Mouse (Mus musculus): ENCODE data around the gene Prr11. TPM values are rescaled to one million over a fixed set of nuclear protein-coding genes. Genes with fewer than 3 reads are reported as not detected.

Gene Prr11
- 11.8 and 12.6 TPM in 2 replicates for polyA plus RNA-seq (2015; fragmentation: Nextera tagmentation; extraction: Ambion mirVana)

DNA sequence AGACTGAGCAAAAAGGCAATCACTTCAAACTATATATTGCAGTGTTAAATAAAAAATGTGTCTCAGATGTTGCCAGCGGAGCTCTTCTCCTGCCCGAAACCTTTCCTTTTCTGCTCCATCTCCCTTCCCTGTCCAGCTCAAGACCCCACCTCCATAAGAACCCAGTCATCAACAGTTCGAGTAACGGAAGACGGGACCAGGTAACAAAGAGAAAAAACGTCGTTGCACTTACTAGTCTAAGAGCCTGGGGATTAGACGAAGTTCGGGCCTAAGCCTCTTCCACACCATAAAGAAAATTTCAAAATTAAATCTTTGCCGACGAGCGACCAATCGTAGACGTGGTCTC is at the start of gene Prr11:
Gene Prr11, minus strand, starts transcription at position 300 of the 346 bp plus-strand sequence.
- under 1% methylated on average over 14 of the region's 14 CpGs for WGBS
- Histone ChIP-seq H3K4me2 (peak within 1 kb of the TSS; percentile 58), H3K4me1 (peaks cover 24% of the 10 kb centered on the region), H3K27me3 (no peaks in the 10 kb centered on the region), H3K9ac (peak within 1 kb of the TSS; percentile 96), H3K27ac (peak within 1 kb of the TSS; percentile 93), H3K36me3 (peaks cover 26% of the 10 kb centered on the region), H3K9me3 (no peaks in the 10 kb centered on the region), H3K4me3 (peak within 1 kb of the TSS; percentile 86)
- no peak for ATAC-seq (ENCODE audit: borderline replicate concordance, extremely low read depth, low FRiP score, low TSS enrichment)

DNA sequence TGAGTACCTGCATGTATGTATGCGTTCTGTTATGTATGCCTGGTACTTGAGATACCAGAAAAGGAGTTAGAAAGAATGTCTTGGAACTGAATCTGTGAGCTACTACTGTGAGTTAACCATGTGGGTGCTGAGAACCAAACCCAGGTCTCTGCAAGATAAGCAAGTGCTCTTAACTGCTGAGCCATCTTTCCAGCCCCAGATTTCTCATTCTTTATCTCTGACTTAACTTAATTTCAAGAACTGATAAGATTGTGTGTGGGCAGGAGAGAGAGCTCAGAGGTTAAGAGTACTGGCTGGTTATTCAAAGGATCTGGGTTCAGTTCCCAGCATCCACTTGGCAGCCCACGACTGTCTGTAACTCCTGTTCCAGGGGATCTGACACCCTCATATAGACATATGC is 49.5 kb upstream of the Prr11 start:
- no peaks in the 10 kb centered on the region for H3K36me3 ChIP-seq
- no peak for ATAC-seq (ENCODE audit: borderline replicate concordance, extremely low read depth, low FRiP score, low TSS enrichment)
- H3K4me2 ChIP-seq = no peak overlapping the region
- no peak overlapping the region for H3K27ac ChIP-seq
- no peaks in the 10 kb centered on the region for H3K9me3 ChIP-seq
- H3K9ac ChIP-seq = no peak overlapping the region
- H3K27me3 ChIP-seq = no peaks in the 10 kb centered on the region
- H3K4me3 ChIP-seq = no peak overlapping the region
- 85% methylated on average over 2 of the region's 2 CpGs for WGBS
- H3K4me1 ChIP-seq = no peaks in the 10 kb centered on the region

DNA sequence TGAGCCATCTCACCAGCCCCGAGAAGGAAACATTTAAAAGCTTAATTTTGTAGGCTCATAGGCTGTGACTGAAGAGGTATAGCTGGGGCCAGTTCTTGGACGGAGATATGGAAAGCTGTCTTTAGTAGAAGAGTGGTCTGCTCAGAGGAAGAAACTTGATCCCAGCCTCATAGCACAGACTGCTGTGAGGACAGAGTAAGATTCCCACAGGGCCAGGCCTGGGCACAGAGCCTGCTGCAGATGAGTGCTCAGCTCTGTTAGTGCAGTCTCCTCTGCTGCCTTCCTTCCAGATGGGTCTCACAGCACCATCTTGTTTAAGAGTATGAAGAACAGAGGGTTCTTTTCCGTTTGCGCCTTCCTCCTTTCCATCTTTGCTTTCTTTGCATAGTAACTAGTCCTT is 27.7 kb upstream of the Prr11 start:
- 85% methylated on average over 4 of the region's 4 CpGs for WGBS
- Histone ChIP-seq H3K36me3 (peaks cover 6% of the 10 kb centered on the region), H3K4me1 (no peaks in the 10 kb centered on the region), H3K4me3 (no peak overlapping the region), H3K9me3 (no peaks in the 10 kb centered on the region), H3K27me3 (no peaks in the 10 kb centered on the region), H3K4me2 (no peak overlapping the region), H3K9ac (no peak overlapping the region), H3K27ac (no peak overlapping the region)
- no peak for ATAC-seq (ENCODE audit: borderline replicate concordance, extremely low read depth, low FRiP score, low TSS enrichment)

DNA sequence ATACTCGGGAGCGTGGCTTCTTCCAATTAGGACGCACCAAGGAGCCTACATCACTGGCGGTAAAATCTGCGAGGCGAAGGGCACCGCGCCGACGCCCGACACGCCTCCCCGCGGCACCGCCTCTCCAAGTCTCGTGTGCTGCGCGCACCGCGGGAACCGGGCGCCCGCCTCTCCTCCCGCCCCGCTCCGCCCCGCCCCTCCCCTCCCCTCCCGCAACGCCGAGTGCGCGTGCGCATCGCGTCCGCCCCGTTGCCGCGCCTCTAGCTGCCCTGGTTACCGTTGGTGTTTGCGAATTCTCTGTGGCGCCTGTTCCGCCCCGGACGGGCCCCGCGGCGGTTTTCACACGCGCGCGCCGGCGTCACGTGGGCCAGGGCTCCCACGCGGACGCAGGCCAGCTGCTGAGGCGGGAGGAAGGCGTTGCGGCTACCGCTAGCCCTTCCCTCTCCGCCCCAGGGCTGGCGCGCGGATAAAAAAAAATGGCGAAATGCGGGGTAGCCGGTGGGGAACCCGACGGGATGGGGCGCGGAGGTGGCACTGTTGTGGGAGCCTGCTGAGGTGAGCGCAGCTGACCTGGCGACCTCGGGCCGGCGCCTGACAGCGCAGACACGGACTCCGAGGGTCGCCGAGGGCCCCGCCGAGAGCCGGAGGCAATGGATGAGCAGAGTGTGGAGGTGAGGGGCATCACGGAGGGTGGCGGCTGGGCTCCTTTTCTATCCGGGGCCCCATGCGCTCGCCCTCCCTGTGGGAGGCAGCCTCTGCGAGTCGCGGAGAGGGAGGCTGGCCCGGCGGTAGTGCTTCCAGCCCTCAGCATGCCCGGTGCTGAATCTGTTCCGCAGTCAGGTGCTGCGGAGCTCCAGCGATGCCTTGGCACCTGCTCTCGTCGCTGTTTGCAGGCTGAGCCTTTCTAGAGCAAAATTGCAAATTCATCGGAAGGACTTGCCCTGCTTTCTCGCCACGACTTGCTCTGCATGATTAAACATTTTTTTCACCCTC is 18.6 kb upstream of the Prr11 start, which contains the start of gene Trim37:
Gene Trim37, plus strand, starts transcription at position 254 of the 993 bp plus-strand sequence.
- H3K9ac ChIP-seq = peak within 1 kb of the TSS; percentile 66
- peaks cover 27% of the 10 kb centered on the region for H3K36me3 ChIP-seq
- peak; percentile 94 for ATAC-seq (ENCODE audit: borderline replicate concordance, extremely low read depth, low FRiP score, low TSS enrichment)
- peak within 1 kb of the TSS; percentile 77 for H3K27ac ChIP-seq
- H3K9me3 ChIP-seq = no peaks in the 10 kb centered on the region
- WGBS = under 1% methylated on average over 89 of the region's 105 CpGs
- peak within 1 kb of the TSS; percentile 69 for H3K4me3 ChIP-seq
- H3K27me3 ChIP-seq = no peaks in the 10 kb centered on the region
- peak within 1 kb of the TSS; percentile 67 for H3K4me2 ChIP-seq
- H3K4me1 ChIP-seq = peaks cover 10% of the 10 kb centered on the region

DNA sequence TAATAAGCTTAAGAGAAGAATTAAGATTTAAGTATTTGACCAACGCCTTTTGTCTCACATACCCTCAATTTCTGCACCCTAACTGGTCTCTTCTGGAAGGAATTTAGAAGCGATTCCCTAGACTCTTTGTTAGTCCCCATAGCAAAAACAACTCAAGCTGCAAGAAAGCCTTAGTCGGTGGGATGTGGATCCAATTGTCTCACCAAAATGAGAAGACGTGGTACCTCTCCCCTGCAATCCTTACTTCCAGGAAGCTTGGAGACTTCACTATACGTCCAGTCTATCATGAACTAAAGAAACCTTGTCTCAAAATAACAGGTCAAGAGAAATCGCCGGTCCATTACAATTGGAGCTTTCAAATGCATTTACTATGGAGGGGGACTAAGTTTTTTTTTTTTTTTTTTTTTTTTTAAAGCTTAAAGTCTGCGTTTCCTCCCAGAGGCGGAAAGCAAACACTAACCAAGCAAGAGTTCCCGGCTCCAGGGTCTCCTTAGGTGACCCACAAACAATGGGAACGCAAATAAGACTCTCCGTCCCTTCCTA is 17.8 kb upstream of the Prr11 start:
- peak overlapping the region; percentile 33; the same call in 1 of the 2 replicates for H3K9ac ChIP-seq
- peak overlapping the region; percentile 69 for H3K4me3 ChIP-seq
- 1% methylated on average over 12 of the region's 12 CpGs for WGBS
- H3K27me3 ChIP-seq = no peaks in the 10 kb centered on the region
- 0 out of 2 replicates have a peak, but pooled peaks have one; percentile 14 for ATAC-seq (ENCODE audit: borderline replicate concordance, extremely low read depth, low FRiP score, low TSS enrichment)
- no peaks in the 10 kb centered on the region for H3K9me3 ChIP-seq
- H3K27ac ChIP-seq = peak overlapping the region; percentile 77
- peak overlapping the region; percentile 67 for H3K4me2 ChIP-seq
- peaks cover 31% of the 10 kb centered on the region for H3K36me3 ChIP-seq
- H3K4me1 ChIP-seq = peaks cover 10% of the 10 kb centered on the region

DNA sequence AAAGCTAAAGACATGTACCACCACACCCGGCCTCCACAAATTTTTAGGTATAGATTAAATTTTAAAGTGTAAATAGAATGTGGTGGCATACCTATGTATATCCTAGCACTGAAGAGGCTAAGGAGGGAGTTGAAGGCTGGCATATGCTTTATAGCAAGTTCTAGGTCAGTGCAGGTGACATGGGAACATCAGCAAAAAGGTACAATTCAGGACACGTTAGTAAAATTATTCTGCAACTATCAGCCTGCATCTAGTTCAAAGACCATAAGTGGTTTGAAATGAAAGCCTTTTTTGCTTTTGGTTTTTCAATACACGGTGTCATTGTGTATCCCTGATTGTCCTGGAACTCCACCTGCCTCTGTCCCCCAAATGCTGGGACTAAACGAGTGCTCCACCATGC is 17.1 kb upstream of the Prr11 start:
- Histone ChIP-seq H3K9me3 (no peaks in the 10 kb centered on the region), H3K27me3 (no peaks in the 10 kb centered on the region), H3K4me3 (no peak overlapping the region), H3K4me1 (peaks cover 10% of the 10 kb centered on the region), H3K9ac (no peak overlapping the region), H3K36me3 (peaks cover 36% of the 10 kb centered on the region), H3K27ac (peak overlapping the region; percentile 11; the same call in 1 of the 2 replicates), H3K4me2 (peak overlapping the region; percentile 67)
- ATAC-seq (ENCODE audit: borderline replicate concordance, extremely low read depth, low FRiP score, low TSS enrichment) = no peak
- 42% methylated on average over 4 of the region's 4 CpGs for WGBS

DNA sequence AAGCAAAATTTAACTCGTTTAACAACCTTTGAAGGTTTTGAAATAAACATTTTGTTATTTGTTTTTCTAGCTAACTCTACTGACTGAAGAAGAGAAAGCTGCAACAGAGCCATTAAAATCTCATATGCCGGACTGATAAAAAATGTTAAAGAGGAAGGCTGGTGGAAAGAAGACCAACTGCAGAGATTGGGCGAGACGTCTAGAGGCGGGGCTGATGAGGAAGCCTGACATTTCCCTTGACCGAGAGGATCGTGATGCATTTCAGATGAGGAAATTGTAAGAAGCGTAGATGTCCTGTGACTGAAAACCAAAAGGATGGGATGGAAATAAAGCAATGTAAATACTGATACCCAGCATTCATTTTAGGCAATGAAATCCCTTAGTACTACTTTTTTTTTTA is 13.4 kb upstream of the Prr11 start:
- ATAC-seq (ENCODE audit: borderline replicate concordance, extremely low read depth, low FRiP score, low TSS enrichment) = no peak

DNA sequence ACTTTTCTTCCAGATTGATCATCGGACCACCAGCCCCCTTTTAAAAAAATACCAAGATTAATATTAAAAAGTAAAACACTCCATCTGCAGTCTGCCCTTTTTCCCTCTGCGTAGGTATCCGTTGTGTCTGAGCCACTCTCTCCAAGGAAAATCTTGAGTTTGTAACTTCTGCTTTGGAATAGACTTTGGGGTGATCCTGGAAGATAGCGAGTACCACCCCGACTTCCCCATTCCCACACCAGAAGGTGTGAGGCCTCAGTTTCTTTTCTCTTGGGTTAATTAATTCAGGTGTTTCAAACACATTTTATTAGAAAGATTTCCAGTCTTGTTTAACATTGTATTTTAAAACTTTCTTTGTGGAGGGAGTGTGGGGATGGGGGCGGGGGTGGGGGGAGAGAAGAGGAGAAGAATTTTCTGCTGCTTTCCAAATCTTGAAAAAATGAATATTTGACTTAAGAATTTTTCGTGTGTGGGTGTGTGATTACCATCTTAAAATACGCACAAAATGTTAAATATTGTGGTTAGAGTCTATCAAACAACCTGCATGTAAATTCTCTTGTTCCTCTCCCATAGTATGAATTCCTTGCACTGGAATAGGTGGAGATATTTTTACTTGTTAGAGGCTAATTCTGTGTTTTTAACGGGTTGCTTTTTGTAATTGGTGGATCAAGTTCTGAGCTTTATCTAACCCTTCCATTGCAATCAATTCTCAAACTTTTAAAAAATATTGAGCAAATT is 1.8 kb upstream of the Prr11 start:
- H3K27me3 ChIP-seq = no peaks in the 10 kb centered on the region
- peak overlapping the region; percentile 93 for H3K27ac ChIP-seq
- H3K36me3 ChIP-seq = peaks cover 23% of the 10 kb centered on the region; the same call in 1 of the 2 replicates
- ATAC-seq (ENCODE audit: borderline replicate concordance, extremely low read depth, low FRiP score, low TSS enrichment) = no peak
- peak overlapping the region; percentile 55 for H3K4me2 ChIP-seq
- peak overlapping the region; percentile 86 for H3K4me3 ChIP-seq
- WGBS = 1% methylated on average over 9 of the region's 9 CpGs
- peak overlapping the region; percentile 96 for H3K9ac ChIP-seq
- no peaks in the 10 kb centered on the region for H3K9me3 ChIP-seq
- H3K4me1 ChIP-seq = peaks cover 27% of the 10 kb centered on the region

More for the DNA sequence above, 13.4 kb upstream of the Prr11 start:
- 66% methylated on average over 8 of the region's 8 CpGs for WGBS
- H3K9ac ChIP-seq = no peak overlapping the region
- H3K4me3 ChIP-seq = no peak overlapping the region
- no peaks in the 10 kb centered on the region for H3K27me3 ChIP-seq
- H3K4me2 ChIP-seq = no peak overlapping the region
- no peaks in the 10 kb centered on the region for H3K9me3 ChIP-seq
- no peak overlapping the region for H3K27ac ChIP-seq
- H3K4me1 ChIP-seq = no peaks in the 10 kb centered on the region
- peaks cover 64% of the 10 kb centered on the region for H3K36me3 ChIP-seq

DNA sequence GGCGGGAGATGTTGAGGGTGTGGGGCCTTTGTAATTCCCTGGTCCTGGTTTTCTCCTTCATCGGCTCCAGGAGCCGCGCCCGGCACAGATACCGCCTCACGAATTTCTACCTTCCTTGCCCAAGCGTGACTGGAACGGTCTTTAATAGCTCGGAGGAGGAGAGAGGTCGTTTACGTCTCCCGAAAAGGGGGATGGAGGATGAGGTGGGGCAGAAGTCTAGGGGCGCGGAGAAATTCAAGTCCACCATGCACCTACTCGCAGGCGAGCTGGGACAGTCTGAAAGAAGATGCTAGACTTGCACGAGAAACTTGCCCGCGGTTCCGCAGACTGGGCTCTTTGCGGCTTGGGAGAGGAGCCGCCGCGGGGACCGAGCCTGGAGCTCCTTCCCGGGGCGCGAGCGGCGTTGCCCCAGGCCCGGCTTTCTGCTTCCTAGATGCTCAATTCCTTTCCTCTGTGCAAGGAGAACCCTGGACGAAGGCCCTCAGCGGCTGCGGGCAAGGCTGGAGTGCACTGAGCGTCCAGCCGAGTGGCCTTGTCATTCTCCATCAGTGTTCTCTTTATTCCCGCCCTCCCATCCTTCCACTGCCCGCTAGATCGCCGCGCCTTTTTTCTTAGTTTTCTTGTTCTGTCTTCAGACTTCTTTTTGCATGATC is 1.1 kb upstream of the Prr11 start:
- Histone ChIP-seq H3K4me1 (peaks cover 27% of the 10 kb centered on the region), H3K9ac (peak overlapping the region; percentile 96), H3K9me3 (no peaks in the 10 kb centered on the region), H3K27ac (peak overlapping the region; percentile 93), H3K4me2 (peak overlapping the region; percentile 55), H3K36me3 (peaks cover 23% of the 10 kb centered on the region), H3K4me3 (peak overlapping the region; percentile 86), H3K27me3 (no peaks in the 10 kb centered on the region)
- WGBS = 0% methylated on average over 42 of the region's 42 CpGs
- no peak for ATAC-seq (ENCODE audit: borderline replicate concordance, extremely low read depth, low FRiP score, low TSS enrichment)

DNA sequence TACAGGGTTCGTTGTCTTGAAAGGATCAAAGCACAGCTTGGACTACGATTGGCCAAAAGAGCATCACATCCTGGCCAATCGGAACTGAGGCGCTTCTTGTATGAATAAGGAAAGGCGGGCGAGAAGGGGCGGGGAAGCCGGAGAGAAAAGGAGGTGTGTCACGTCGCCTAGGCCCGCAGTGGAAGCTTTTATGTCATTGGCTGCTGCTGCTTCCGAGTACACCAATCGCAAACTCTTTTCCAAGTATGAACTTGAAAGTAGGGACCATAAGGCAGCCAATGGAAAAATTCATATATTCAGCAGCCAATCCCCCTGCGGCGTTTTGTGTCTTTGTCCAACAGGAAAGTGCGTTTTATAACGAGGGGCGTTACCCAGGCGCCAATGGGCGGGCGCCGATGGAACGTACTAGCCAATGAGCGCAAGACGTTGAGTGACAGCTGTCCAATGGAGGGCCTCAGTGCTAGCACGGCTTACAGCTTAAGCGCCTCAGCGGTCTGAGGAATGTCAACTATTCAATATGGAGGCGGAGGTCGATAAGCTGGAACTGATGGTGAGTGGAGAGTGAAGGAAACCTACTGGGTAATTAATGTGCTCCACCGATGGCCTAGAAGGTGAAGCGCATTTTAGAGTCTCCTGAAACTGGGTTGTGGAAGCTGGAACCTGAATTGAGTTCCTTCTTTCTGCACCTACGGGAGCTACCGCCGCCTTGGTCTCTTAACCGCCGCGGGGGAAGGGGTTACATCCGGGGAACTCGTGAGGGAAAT is 429 bp upstream of the Prr11 start, which contains the start of gene Ska2:
Gene Ska2, plus strand, starts transcription at position 480 of the 764 bp plus-strand sequence.
- under 1% methylated on average over 40 of the region's 40 CpGs for WGBS
- Histone ChIP-seq H3K9me3 (no peaks in the 10 kb centered on the region), H3K27ac (peak within 1 kb of the TSS; percentile 93), H3K36me3 (peaks cover 24% of the 10 kb centered on the region), H3K4me2 (peak within 1 kb of the TSS; percentile 58), H3K4me3 (peak within 1 kb of the TSS; percentile 86), H3K27me3 (no peaks in the 10 kb centered on the region), H3K9ac (peak within 1 kb of the TSS; percentile 96), H3K4me1 (peaks cover 27% of the 10 kb centered on the region)
- ATAC-seq (ENCODE audit: borderline replicate concordance, extremely low read depth, low FRiP score, low TSS enrichment) = peak; percentile 99

Measured in lung, embryonic 15.5 days (tissue).